24 mouse cellular contexts compared by ENCODE assay signal in genomic region chr11:104059085-104059484, GRCm38 (mm10).
DNase-seq lines count a peak whose midpoint lies in the region; ATAC-seq and TF ChIP-seq lines count a peak whose summit lies in the region.
"Had no signal": no experiment of that assay in that cellular context is flagged by ENCODE, and none has a peak within 500 bp of the region (broad histone marks: within the 10 kb centered on the region; RNA-seq: fewer than 3 reads in every experiment).

No protein-coding gene starts in this region.

- no peaks in the 10 kb centered on the region for H3K36me3 ChIP-seq in liver, embryonic 11.5 days (ENCODE audit: control insufficient read depth, insufficient read depth, low read length)
- H3K36me3 ChIP-seq in liver, embryonic 12.5 days = no peaks in the 10 kb centered on the region
- no peaks in the 10 kb centered on the region for H3K36me3 ChIP-seq in liver, embryonic 15.5 days (replicated peaks)
- H3K36me3 ChIP-seq in liver, postnatal 0 days (replicated peaks; ENCODE audit: insufficient read depth, low read length) = no peaks in the 10 kb centered on the region
- H3K36me3 ChIP-seq: embryonic facial prominence, embryonic 10.5 days; embryonic facial prominence, embryonic 12.5 days; forebrain, embryonic 15.5 days; G1E had no signal

- H3K4me1 ChIP-seq in liver, embryonic 11.5 days (replicated peaks; ENCODE audit: control insufficient read depth, insufficient read depth, low read length) = no peaks in the 10 kb centered on the region
- no peaks in the 10 kb centered on the region for H3K4me1 ChIP-seq in liver, embryonic 12.5 days
- 0 out of 2 replicates have a peak, but pooled peaks cover 5% of the 10 kb centered on the region for H3K4me1 ChIP-seq in liver, embryonic 15.5 days (replicated peaks)
- H3K4me1 ChIP-seq in liver, postnatal 0 days (ENCODE audit: insufficient read depth) = no peaks in the 10 kb centered on the region
- H3K4me1 ChIP-seq: embryonic facial prominence, embryonic 12.5 days; forebrain, embryonic 13.5 days; forebrain, embryonic 15.5 days had no signal

- ATAC-seq in liver, embryonic 11.5 days (replicated peaks; ENCODE audit: low FRiP score) = 0 out of 2 replicates have a peak, but pooled peaks have one; percentile 31
- ATAC-seq in liver, embryonic 12.5 days = 0 out of 2 replicates have a peak, but pooled peaks have one; percentile 24
- no peak for ATAC-seq in liver, embryonic 15.5 days (ENCODE audit: insufficient read depth)
- ATAC-seq in liver, postnatal 0 days = peak; percentile 55; the same call in 1 of the 2 replicates
- ATAC-seq: activated CD4-positive, CD25-positive, alpha-beta regulatory T cell, adult 4 months; CD4-positive, CD25-positive, alpha-beta regulatory T cell, adult 4 months; forebrain, embryonic 13.5 days; forebrain, embryonic 15.5 days; Patski had no signal

- TF ChIP-seq CTCF in liver, postnatal 0 days (IDR thresholded peaks at IDR 0.05; ENCODE audit: low read depth) = no peak

- no peak overlapping the region for H3K9ac ChIP-seq in liver, embryonic 11.5 days (ENCODE audit: low read depth, low read length)
- H3K9ac ChIP-seq in liver, embryonic 12.5 days = no peak overlapping the region
- H3K9ac ChIP-seq in liver, embryonic 15.5 days = no peak overlapping the region
- no peak overlapping the region for H3K9ac ChIP-seq in liver, postnatal 0 days (replicated peaks)
- H3K9ac ChIP-seq: embryonic facial prominence, embryonic 12.5 days; forebrain, embryonic 13.5 days; forebrain, embryonic 15.5 days had no signal

- no peaks in the 10 kb centered on the region for H3K27me3 ChIP-seq in liver, embryonic 11.5 days (replicated peaks; ENCODE audit: control insufficient read depth, insufficient read depth, low read length)
- H3K27me3 ChIP-seq in liver, embryonic 12.5 days (replicated peaks) = no peaks in the 10 kb centered on the region
- no peaks in the 10 kb centered on the region for H3K27me3 ChIP-seq in liver, embryonic 15.5 days
- H3K27me3 ChIP-seq in liver, postnatal 0 days (ENCODE audit: insufficient read depth, low read length) = no peaks in the 10 kb centered on the region; the same call in 1 of the 2 replicates
- H3K27me3 ChIP-seq: CH12.LX; embryonic facial prominence, embryonic 12.5 days; forebrain, embryonic 13.5 days; forebrain, embryonic 15.5 days had no signal

- H3K27ac ChIP-seq in liver, embryonic 11.5 days (ENCODE audit: low read depth, low read length) = no peak overlapping the region
- peak overlapping the region; percentile 40; the same call in 1 of the 2 replicates for H3K27ac ChIP-seq in liver, embryonic 12.5 days
- no peak overlapping the region for H3K27ac ChIP-seq in liver, embryonic 15.5 days (replicated peaks)
- H3K27ac ChIP-seq in liver, postnatal 0 days (ENCODE audit: low read depth) = no peak overlapping the region
- H3K27ac ChIP-seq: embryonic facial prominence, embryonic 10.5 days; embryonic facial prominence, embryonic 12.5 days; forebrain, embryonic 13.5 days; forebrain, embryonic 15.5 days had no signal

- no peak for DNase-seq in liver, embryonic 11.5 days (ENCODE audit: low spot score)
- no peak for DNase-seq in liver, postnatal 0 days
- no peak for DNase-seq in B cell, adult 2 months
- no peak for DNase-seq in kidney, adult 18-20 months
- no peak for DNase-seq in frontal cortex, postnatal 10 days (ENCODE audit: low spot score in 2 of 2)
- DNase-seq: adrenal gland, adult 8-10 months; adrenal gland, postnatal 14 days; adrenal gland, postnatal 36 days; cerebellum, adult 11-12 months; cerebellum, adult 2 months; cerebellum, adult 9-10 months; cerebellum, postnatal 10 days; cerebellum, postnatal 25 days had no signal

- no peak for TF ChIP-seq EP300 in liver, postnatal 0 days (IDR thresholded peaks at IDR 0.05; ENCODE audit: low read depth)

- no peak overlapping the region for H3K4me2 ChIP-seq in liver, embryonic 11.5 days
- H3K4me2 ChIP-seq in liver, embryonic 12.5 days = no peak overlapping the region
- H3K4me2 ChIP-seq in liver, embryonic 15.5 days = 0 out of 2 replicates have a peak overlapping the region, but pooled peaks have one; percentile 10
- no peak overlapping the region for H3K4me2 ChIP-seq in liver, postnatal 0 days (ENCODE audit: low read depth, low read length)
- H3K4me2 ChIP-seq: embryonic facial prominence, embryonic 12.5 days; forebrain, embryonic 13.5 days; forebrain, embryonic 15.5 days had no signal

- H3K4me3 ChIP-seq in liver, embryonic 11.5 days (ENCODE audit: low read depth, low read length) = no peak overlapping the region
- no peak overlapping the region for H3K4me3 ChIP-seq in liver, embryonic 12.5 days
- no peak overlapping the region for H3K4me3 ChIP-seq in liver, embryonic 15.5 days (replicated peaks)
- no peak overlapping the region for H3K4me3 ChIP-seq in liver, postnatal 0 days (ENCODE audit: low read depth, low read length)
- H3K4me3 ChIP-seq: embryonic facial prominence, embryonic 10.5 days; embryonic facial prominence, embryonic 12.5 days; forebrain, embryonic 13.5 days; forebrain, embryonic 15.5 days had no signal

- H3K9me3 ChIP-seq in liver, embryonic 11.5 days (ENCODE audit: control insufficient read depth, low read length) = no peaks in the 10 kb centered on the region
- no peaks in the 10 kb centered on the region for H3K9me3 ChIP-seq in liver, embryonic 12.5 days (replicated peaks)
- no peaks in the 10 kb centered on the region for H3K9me3 ChIP-seq in liver, embryonic 15.5 days (replicated peaks)
- H3K9me3 ChIP-seq in liver, postnatal 0 days (ENCODE audit: low read length) = no peaks in the 10 kb centered on the region
- H3K9me3 ChIP-seq: embryonic facial prominence, embryonic 10.5 days; embryonic facial prominence, embryonic 12.5 days; forebrain, embryonic 13.5 days; forebrain, embryonic 15.5 days; G1E had no signal

- WGBS in liver, embryonic 11.5 days = 56% methylated on average over 6 of the region's 6 CpGs
- 43% methylated on average over 6 of the region's 6 CpGs for WGBS in liver, embryonic 12.5 days (ENCODE audit: insufficient replicate concordance)
- 42% methylated on average over 6 of the region's 6 CpGs for WGBS in liver, embryonic 15.5 days (ENCODE audit: insufficient replicate concordance)
- WGBS in liver, postnatal 0 days (ENCODE audit: insufficient replicate concordance) = 44% methylated on average over 6 of the region's 6 CpGs
